Mouse (Mus musculus) hindbrain, embryonic 11.5 days (tissue): Measurements from ENCODE around the gene Dcakd. TPM values are rescaled to one million over a fixed set of nuclear protein-coding genes. Genes with fewer than 3 reads are reported as not detected.
A peak's percentile ranks its signal among the peaks of the same experiment; 100 is the strongest.

Experiments
- ATAC-seq: fragments of 200-750 bp; cut with Nextera tagmentation; 2 replicates; pipeline ENCODE4 v1.8.0; 2017; ENCODE audit warnings: mild to moderate bottlenecking, moderate TSS enrichment, moderate library complexity; ENCODE audit not compliant: low FRiP score
- DNase-seq: peaks from one replicate; pipeline ENCODE4 v3.0.0-alpha.2; 2015; ENCODE audit warnings: low spot score
- H3K27ac ChIP-seq: fragments of 300-500 bp; sonication (generic); 2 replicates; pipeline ENCODE4 v1.5.1; 2014; ENCODE audit warnings: mild to moderate bottlenecking, low read depth, low read length
- H3K27me3 ChIP-seq: fragments of 300-500 bp; sonication (generic); 2 replicates; pipeline ENCODE4 v1.6.1; 2014; ENCODE audit warnings: mild to moderate bottlenecking, low read length, moderate library complexity, mixed read lengths; ENCODE audit not compliant: control insufficient read depth, insufficient read depth
- H3K36me3 ChIP-seq: fragments of 300-500 bp; sonication (generic); 2 replicates; pipeline ENCODE4 v1.6.1; 2014; ENCODE audit warnings: mild to moderate bottlenecking, low read length, moderate library complexity, mixed read lengths; ENCODE audit not compliant: control insufficient read depth, insufficient read depth
- H3K4me1 ChIP-seq: fragments of 300-500 bp; sonication (generic); replicated peaks from 2 replicates; pipeline ENCODE4 v1.6.1; 2014; ENCODE audit warnings: low read length, mixed read lengths; ENCODE audit not compliant: control insufficient read depth, insufficient read depth
- H3K4me2 ChIP-seq: fragments of 300-500 bp; sonication (generic); replicated peaks from 2 replicates; pipeline ENCODE4 v1.6.1; 2014; ENCODE audit warnings: mild to moderate bottlenecking, low read depth, low read length
- H3K4me3 ChIP-seq: fragments of 300-500 bp; sonication (generic); 2 replicates; pipeline ENCODE4 v1.5.1; 2014; ENCODE audit warnings: low read depth, low read length
- H3K9ac ChIP-seq: fragments of 300-500 bp; sonication (generic); 2 replicates; pipeline ENCODE4 v1.6.1; 2014; ENCODE audit warnings: low read depth, low read length
- H3K9me3 ChIP-seq: fragments of 300-500 bp; sonication (generic); 2 replicates; pipeline ENCODE4 v1.6.1; 2016; ENCODE audit warnings: low read length; ENCODE audit not compliant: control insufficient read depth
- WGBS: fragments of 180-500 bp; shearing (Covaris S2); extraction: QIAGEN DNeasy Blood & Tissue Kit; methylation state at CpG from one replicate; pipeline ENCODE4 v1.1.7; 2014; 5-methylcytosine and 5-hydroxymethylcytosine counted together
- polyA plus RNA-seq: library from polyadenylated mRNA; unstranded; fragments of >200 nt; fragmentation: Nextera tagmentation; extraction: Ambion mirVana; gene quantifications from 2 replicates; pipeline ENCODE4 v1.2.1, GENCODE M21; 2014

The Dcakd gene
- polyA plus RNA-seq, 1 experiment from 2014 or later, result 229 TPM

DNA sequence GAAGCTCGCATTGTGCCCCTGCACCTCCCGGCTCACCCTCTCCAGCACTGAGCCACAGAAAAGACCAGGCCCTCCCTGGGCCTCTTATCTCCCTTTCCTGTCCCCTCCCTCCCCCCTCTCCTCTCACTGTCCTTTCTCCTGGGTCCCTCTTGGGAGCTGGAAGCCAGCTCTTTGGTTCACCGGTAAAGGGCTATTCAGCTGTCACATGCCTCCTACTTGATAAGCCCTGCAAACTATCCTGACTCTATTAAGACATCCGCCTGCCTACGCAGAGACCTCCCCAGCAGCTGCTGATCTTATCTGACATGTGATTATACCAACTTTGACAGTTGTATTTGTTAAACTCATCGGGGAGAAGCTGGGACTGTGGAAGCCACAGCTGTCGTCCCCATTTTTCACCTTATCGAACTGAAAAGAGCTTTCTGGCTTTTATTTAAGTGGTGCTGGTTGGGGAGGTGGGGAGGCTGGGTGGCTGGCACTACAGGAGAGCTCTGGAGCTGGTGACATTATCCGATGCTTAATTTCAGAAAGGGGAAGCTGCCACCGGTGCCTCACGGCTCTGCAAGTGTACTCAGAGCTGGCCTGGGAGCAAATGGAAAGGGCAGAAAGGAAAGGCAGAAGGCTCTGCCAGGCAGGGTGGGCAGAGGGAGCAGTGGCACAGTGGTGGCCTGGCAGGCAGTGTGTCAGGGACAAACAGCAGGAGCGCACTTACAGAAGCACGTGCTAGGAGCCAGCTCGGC, 29.4 kb downstream of the Dcakd start:
- 82% methylated on average over 14 of the region's 14 CpGs for WGBS

DNA sequence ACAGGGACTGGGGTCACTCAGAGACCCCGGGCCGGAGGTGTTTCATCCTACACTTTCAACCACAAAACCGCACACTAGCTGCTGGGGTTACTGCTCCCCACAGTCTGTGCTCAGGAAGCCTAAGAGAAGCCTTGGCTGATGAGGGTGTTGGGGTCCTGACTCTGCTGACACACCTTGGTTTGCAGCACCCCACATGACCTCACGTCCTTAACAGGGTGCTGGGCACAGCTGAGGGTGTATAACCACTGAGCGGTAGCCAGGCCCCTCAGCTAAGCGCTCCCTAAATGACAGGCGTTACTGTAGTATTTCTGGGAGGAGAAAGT, 29.9 kb downstream of the Dcakd start:
- H3K4me3 ChIP-seq, result no peak overlapping the region
- no peak overlapping the region for H3K9ac ChIP-seq
- no peaks in the 10 kb centered on the region for H3K27me3 ChIP-seq
- H3K9me3 ChIP-seq, result no peaks in the 10 kb centered on the region
- H3K27ac ChIP-seq, result peak overlapping the region; percentile 70
- DNase-seq (no peak), ATAC-seq (peak; percentile 10; the same call in 1 of the 2 replicates)
- peaks cover 9% of the 10 kb centered on the region; the same call in 1 of the 2 replicates for H3K36me3 ChIP-seq
- WGBS, result 93% methylated on average over 7 of the region's 7 CpGs
- H3K4me2 ChIP-seq, result no peak overlapping the region
- H3K4me1 ChIP-seq, result peaks cover 3% of the 10 kb centered on the region

More for the DNA sequence above, 29.4 kb downstream of the Dcakd start:
- Histone ChIP-seq H3K9me3 (no peaks in the 10 kb centered on the region), H3K4me3 (no peak overlapping the region), H3K36me3 (peaks cover 9% of the 10 kb centered on the region; the same call in 1 of the 2 replicates), H3K27ac (peak overlapping the region; percentile 70), H3K4me2 (no peak overlapping the region), H3K27me3 (no peaks in the 10 kb centered on the region), H3K4me1 (peaks cover 3% of the 10 kb centered on the region), H3K9ac (no peak overlapping the region)
- DNase-seq (no peak), ATAC-seq (peak; percentile 58; the same call in 1 of the 2 replicates)

DNA sequence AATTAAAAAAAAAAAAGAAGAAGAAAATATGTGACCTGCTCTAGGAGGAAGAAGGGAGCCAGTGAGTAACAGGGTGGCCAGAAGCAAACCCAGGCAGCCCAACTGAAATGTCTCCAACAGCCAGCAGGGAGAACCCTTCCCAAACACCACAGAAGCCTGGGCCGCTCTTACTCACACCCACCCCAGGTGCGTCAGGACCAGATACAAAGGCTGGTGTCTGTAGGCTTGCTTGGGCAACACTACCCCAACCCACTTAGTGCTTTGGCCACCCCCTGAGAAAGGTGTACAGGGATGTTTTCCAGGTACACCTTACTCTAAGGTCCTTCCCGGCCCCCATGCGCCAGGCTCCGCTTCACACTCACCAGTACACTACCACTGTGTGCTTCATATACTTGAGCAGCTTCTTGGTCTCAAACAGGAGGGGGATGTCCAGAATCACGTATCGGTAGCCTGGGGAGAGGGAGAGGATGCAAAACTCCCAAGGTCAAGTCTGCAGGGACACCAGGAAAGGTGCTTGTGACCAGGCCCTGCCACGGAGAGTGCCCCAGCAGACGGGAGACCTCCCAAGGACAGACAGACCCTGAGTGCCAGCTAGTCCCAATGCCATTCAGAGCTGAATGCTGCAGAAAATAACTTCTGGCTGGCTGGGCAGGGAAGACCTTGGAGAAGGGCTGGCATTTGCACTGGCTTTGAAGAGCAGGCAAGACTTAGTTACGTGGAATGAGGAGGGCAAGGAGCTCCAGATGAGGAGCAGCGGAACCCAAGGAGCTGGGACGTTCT, 31.0 kb downstream of the Dcakd start:
- ATAC-seq (no peak), DNase-seq (no peak)
- Histone ChIP-seq H3K9me3 (no peaks in the 10 kb centered on the region), H3K9ac (no peak overlapping the region), H3K4me2 (no peak overlapping the region), H3K4me3 (no peak overlapping the region), H3K36me3 (peaks cover 9% of the 10 kb centered on the region; the same call in 1 of the 2 replicates), H3K27me3 (peaks cover 2% of the 10 kb centered on the region; the same call in 1 of the 2 replicates), H3K27ac (no peak overlapping the region), H3K4me1 (peaks cover 3% of the 10 kb centered on the region)
- 94% methylated on average over 12 of the region's 12 CpGs for WGBS

DNA sequence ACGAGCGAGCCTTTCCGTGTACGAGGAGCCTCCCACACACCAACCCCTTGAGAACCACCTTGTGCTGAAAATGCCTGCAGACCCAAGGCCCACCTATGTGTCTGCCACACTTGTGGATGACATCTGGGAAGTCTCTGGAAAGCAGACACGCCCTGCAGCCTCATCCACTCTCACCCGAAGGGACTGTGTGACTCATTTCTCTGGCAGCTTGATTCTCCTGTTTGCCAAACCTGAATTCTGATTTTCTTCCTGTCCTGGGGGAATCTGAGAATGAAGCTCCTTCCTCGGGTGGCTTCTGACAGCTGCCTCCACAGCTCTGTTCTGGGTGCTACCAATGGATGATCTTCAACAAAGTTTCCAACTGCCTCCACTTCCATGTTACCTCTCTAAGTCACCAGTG, 31.7 kb downstream of the Dcakd start:
- no peak for ATAC-seq
- no peak overlapping the region for H3K27ac ChIP-seq
- H3K4me2 ChIP-seq, result no peak overlapping the region
- peaks cover 2% of the 10 kb centered on the region for H3K27me3 ChIP-seq
- WGBS, result 89% methylated on average over 7 of the region's 7 CpGs
- peaks cover 4% of the 10 kb centered on the region for H3K4me1 ChIP-seq
- no peak overlapping the region for H3K9ac ChIP-seq
- DNase-seq, result no peak
- no peak overlapping the region for H3K4me3 ChIP-seq
- peaks cover 9% of the 10 kb centered on the region; the same call in 1 of the 2 replicates for H3K36me3 ChIP-seq
- H3K9me3 ChIP-seq, result no peaks in the 10 kb centered on the region

DNA sequence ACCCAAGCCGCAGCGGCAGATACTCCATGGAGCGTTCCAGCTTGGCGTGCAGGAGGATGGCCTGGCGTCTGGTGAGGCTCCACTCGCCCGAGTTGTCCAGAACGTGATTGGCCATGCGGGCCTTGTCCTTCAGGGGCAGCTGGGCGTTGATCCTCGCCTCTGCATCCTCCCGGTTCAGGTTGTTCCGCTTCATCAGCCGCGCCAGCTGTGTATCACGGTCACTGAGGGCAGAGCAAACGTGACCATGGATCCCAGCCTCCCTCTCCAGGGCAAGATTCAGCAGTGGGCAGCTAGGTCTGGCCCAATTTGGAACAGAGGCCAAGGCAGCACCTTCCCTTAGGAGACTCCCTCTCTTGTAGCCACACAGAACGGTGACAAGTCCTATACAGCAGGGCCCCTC, 33.2 kb downstream of the Dcakd start:
- Histone ChIP-seq H3K4me2 (no peak overlapping the region), H3K36me3 (peaks cover 9% of the 10 kb centered on the region; the same call in 1 of the 2 replicates), H3K4me1 (peaks cover 6% of the 10 kb centered on the region), H3K9me3 (no peaks in the 10 kb centered on the region), H3K9ac (no peak overlapping the region), H3K27me3 (peaks cover 14% of the 10 kb centered on the region), H3K4me3 (no peak overlapping the region), H3K27ac (no peak overlapping the region)
- WGBS, result 90% methylated on average over 18 of the region's 18 CpGs
- DNase-seq (no peak), ATAC-seq (no peak)

DNA sequence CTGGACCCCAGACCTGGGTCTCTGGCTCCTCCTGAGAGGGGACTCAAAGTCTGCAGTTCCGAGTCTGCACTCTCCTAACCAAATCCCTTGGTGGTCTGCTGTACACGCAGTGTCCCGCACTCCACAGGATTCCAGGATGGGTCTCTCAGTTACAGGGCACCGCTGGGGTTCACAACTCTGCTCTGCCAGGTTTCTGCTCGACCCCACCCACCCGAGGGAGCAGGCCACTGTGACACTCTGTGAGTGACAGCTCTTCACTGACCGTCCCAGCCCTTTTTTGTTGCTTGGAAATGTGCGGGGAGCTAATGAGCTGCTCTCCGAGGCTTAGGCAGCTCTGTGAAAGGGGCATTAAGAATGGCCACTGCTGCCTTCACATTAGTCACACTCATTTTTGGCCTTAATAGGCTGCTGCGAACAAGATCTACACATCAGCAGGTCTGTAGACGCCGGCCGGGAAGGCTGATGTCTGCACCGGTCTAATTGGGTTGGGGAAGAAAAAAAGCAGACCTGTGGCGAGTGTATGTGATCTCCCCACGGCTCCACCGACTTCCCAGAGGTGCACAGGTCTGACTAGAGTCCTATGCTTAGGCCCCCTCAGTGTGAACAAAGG, 34.6 kb downstream of the Dcakd start:
- Histone ChIP-seq H3K9ac (no peak overlapping the region), H3K27ac (peak overlapping the region; percentile 1), H3K4me2 (no peak overlapping the region), H3K4me3 (no peak overlapping the region), H3K4me1 (peaks cover 6% of the 10 kb centered on the region), H3K9me3 (no peaks in the 10 kb centered on the region), H3K36me3 (peaks cover 9% of the 10 kb centered on the region; the same call in 1 of the 2 replicates), H3K27me3 (peaks cover 26% of the 10 kb centered on the region)
- WGBS, result 34% methylated on average over 17 of the region's 17 CpGs
- ATAC-seq (peak; percentile 44), DNase-seq (peak; percentile 46)

DNA sequence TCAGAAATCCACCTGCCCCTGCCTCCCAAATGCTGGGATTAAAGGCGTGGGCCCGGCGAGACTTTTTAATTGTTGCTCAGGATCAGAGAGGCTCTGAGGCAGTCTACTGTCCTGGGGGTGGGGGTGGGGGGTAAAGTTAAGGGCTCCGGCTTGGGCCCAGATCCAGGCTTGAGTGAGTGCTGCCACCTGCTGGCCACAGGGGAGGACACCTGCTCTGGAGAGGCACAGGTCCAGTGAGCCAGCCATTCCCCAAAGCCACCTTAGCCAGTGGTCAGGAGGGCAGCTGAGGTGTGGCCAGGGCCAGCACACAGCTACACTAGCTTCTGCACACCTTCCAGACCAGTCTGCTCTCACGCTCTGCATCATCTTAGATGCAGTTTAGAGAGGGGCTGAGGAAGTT, 35.2 kb downstream of the Dcakd start:
- Histone ChIP-seq H3K4me2 (no peak overlapping the region), H3K27ac (no peak overlapping the region), H3K36me3 (peaks cover 5% of the 10 kb centered on the region; the same call in 1 of the 2 replicates), H3K9me3 (no peaks in the 10 kb centered on the region), H3K4me1 (peaks cover 6% of the 10 kb centered on the region), H3K4me3 (no peak overlapping the region), H3K9ac (no peak overlapping the region), H3K27me3 (peaks cover 27% of the 10 kb centered on the region)
- ATAC-seq (peak; percentile 56), DNase-seq (peak; percentile 85)
- 13% methylated on average over 5 of the region's 5 CpGs for WGBS

DNA sequence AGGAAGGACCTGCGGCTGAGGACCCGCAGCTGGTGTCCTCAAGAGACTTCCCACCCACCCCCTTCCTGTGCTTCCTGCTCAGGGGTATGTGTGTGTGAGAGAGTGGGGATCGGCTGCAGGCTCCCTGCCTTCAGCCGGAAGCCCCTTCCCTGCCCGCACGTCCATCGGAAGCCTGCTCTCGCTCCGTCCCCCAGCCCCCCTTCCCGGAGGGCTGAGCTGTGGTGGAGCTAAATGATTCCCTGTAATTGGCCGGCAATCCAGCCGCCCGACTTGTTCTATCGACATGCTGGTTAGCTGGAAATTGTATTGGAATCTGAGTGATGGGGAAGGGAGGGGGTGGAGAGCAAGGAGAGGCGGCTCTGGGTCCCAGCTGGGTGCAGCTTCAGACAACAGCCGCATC, 36.5 kb downstream of the Dcakd start:
- Histone ChIP-seq H3K27ac (no peak overlapping the region), H3K27me3 (peaks cover 27% of the 10 kb centered on the region)

More for the DNA sequence above, 36.5 kb downstream of the Dcakd start:
- peak overlapping the region; percentile 0; the same call in 1 of the 2 replicates for H3K9ac ChIP-seq
- peaks cover 6% of the 10 kb centered on the region for H3K4me1 ChIP-seq
- H3K4me3 ChIP-seq, result no peak overlapping the region
- DNase-seq, result peak; percentile 59
- ATAC-seq, result peak; percentile 46
- H3K36me3 ChIP-seq, result no peaks in the 10 kb centered on the region
- H3K4me2 ChIP-seq, result peak overlapping the region; percentile 33
- under 1% methylated on average over 16 of the region's 16 CpGs for WGBS
- H3K9me3 ChIP-seq, result no peaks in the 10 kb centered on the region
